Mouse (Mus musculus) midbrain, postnatal 0 days (tissue): ENCODE measurements at regions not wholly inside any gene's neighbourhood (a gene's known extent, or its start where the extent isn't known, plus 50 kb on each side); places are given as distances from the start of the nearest gene placed in this dataset.

Source experiments
- ATAC-seq: fragments of 200-750 bp; cut with Nextera tagmentation; 2 replicates; pipeline ENCODE4 v1.8.0; 2017; ENCODE audit warnings: moderate number of reproducible peaks, mild to moderate bottlenecking, moderate TSS enrichment, moderate library complexity; ENCODE audit not compliant: low FRiP score
- DNase-seq: peaks from one replicate; pipeline ENCODE4 v3.0.0-alpha.2; 2015; ENCODE audit warnings: low spot score
- H3K27ac ChIP-seq: fragments of 300-500 bp; sonication (generic); 2 replicates; pipeline ENCODE4 v1.5.1; 2014; ENCODE audit warnings: low read depth, mild to moderate bottlenecking, low read length, mixed read lengths
- H3K27me3 ChIP-seq: fragments of 300-500 bp; sonication (generic); 2 replicates; pipeline ENCODE4 v1.6.1; 2014; ENCODE audit warnings: low read length, control low read depth, mixed read lengths; ENCODE audit not compliant: insufficient read depth
- H3K36me3 ChIP-seq: fragments of 300-500 bp; sonication (generic); 2 replicates; pipeline ENCODE4 v1.6.1; 2014; ENCODE audit warnings: low read length, control low read depth, mixed read lengths; ENCODE audit not compliant: insufficient read depth
- H3K4me1 ChIP-seq: fragments of 300-500 bp; sonication (generic); 2 replicates; pipeline ENCODE4 v1.6.1; 2014; ENCODE audit warnings: mild to moderate bottlenecking, control low read depth, antibody characterized with exemption, low read length, mixed read lengths; ENCODE audit not compliant: insufficient read depth
- H3K4me2 ChIP-seq: fragments of 300-500 bp; sonication (generic); 2 replicates; pipeline ENCODE4 v1.6.1; 2014; ENCODE audit warnings: low read depth, mild to moderate bottlenecking, low read length, mixed read lengths; ENCODE audit not compliant: poor library complexity, severe bottlenecking
- H3K4me3 ChIP-seq: fragments of 300-500 bp; sonication (generic); 2 replicates; pipeline ENCODE4 v1.5.1; 2014; ENCODE audit warnings: low read depth, mild to moderate bottlenecking, low read length, moderate library complexity
- H3K9ac ChIP-seq: fragments of 300-500 bp; sonication (generic); replicated peaks from 2 replicates; pipeline ENCODE4 v1.6.1; 2014; ENCODE audit warnings: mild to moderate bottlenecking, low read length, moderate library complexity, mixed read lengths; ENCODE audit not compliant: poor library complexity, severe bottlenecking
- H3K9me3 ChIP-seq: fragments of 300-500 bp; sonication (generic); 2 replicates; pipeline ENCODE4 v1.6.1; 2016; ENCODE audit warnings: low read length, control low read depth
- CTCF ChIP-seq: IDR thresholded peaks from 2 replicates; pipeline ENCODE4 v1.5.1; 2016; ENCODE audit warnings: antibody characterized with exemption, mild to moderate bottlenecking
- WGBS: fragments of 180-500 bp; shearing (Covaris S2); extraction: QIAGEN DNeasy Blood & Tissue Kit; methylation state at CpG from one replicate; pipeline ENCODE4 v1.1.7; 2014; 5-methylcytosine and 5-hydroxymethylcytosine counted together

DNA sequence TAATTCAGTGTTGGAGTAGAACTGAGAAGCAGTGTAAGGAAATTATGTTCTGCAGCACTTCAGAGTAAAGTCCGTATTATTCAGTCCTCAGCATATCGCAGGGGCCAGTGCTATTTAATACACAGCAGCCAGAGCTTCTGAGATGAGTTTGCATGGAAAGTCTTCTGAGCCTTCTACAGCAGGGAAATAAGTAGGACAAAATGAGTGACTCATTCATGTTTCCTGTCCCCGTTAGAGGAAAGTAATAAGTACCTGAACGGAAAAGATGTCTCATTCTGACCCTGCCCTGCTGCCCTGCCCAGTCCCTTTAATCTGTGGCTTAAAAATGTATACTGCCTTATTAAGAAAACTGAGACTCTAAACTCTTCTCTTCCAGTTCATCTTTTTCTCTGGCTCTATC is 940.1 kb upstream of the Gm7489 start:
- Histone ChIP-seq H3K4me3 (no peak overlapping the region), H3K27me3 (no peaks in the 10 kb centered on the region), H3K9ac (no peak overlapping the region), H3K4me2 (no peak overlapping the region), H3K27ac (no peak overlapping the region), H3K9me3 (no peaks in the 10 kb centered on the region), H3K36me3 (no peaks in the 10 kb centered on the region), H3K4me1 (no peaks in the 10 kb centered on the region)
- WGBS: 91% methylated on average over 4 of the region's 4 CpGs
- TF ChIP-seq CTCF: no peak
- ATAC-seq: no peak
- DNase-seq: no peak

DNA sequence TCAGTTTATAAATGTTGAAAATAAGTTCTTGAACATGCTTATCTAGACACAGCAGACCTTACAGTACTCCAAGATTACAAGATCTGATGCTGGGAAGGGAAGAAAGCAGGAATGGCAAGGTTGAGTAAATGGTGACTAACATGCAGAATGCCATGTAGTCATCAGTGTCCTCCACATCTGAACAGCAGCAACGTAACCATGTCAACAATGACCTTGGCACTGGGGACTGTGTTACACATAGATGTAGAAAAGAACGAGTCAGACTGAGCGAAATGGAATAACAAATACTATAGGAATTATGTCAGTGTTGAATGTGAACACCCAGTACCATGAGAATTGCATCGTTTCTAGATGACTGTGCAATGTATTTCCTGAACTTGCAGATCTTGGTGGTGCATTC is 936.5 kb upstream of the Gm7489 start:
- no peak for ATAC-seq
- no peak for TF ChIP-seq CTCF
- H3K4me1 ChIP-seq: no peaks in the 10 kb centered on the region

DNA sequence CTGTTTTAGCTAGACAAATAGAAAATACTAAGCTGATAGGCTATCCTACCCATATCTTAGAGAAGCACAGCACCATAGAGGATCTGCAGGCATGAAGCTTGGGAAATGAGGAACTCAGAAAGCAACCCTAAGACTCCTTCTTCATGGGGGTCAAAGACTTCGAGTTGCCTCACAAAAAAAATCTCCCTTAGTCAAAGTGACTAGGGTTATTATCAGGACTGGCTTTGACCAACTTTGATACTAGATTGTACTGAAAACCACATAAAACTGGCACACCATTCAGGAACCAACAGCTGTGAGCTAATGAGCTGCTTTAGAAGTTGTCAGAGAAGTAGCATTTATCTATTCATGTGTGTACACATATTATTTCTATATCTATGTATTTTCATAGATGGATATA is 931.2 kb upstream of the Gm7489 start:
- ATAC-seq (no peak), DNase-seq (no peak)
- Histone ChIP-seq H3K27me3 (no peaks in the 10 kb centered on the region), H3K36me3 (no peaks in the 10 kb centered on the region), H3K9ac (no peak overlapping the region), H3K4me2 (no peak overlapping the region), H3K9me3 (no peaks in the 10 kb centered on the region), H3K27ac (no peak overlapping the region), H3K4me1 (no peaks in the 10 kb centered on the region), H3K4me3 (no peak overlapping the region)
- 66% methylated on average over 1 of the region's 1 CpGs for WGBS
- TF ChIP-seq CTCF: no peak

More for the DNA sequence above, 936.5 kb upstream of the Gm7489 start:
- H3K36me3 ChIP-seq: no peaks in the 10 kb centered on the region
- H3K9ac ChIP-seq: no peak overlapping the region
- H3K4me3 ChIP-seq: no peak overlapping the region
- H3K4me2 ChIP-seq: no peak overlapping the region
- DNase-seq: no peak
- H3K9me3 ChIP-seq: no peaks in the 10 kb centered on the region
- WGBS: 96% methylated on average over 4 of the region's 4 CpGs
- H3K27ac ChIP-seq: no peak overlapping the region
- no peaks in the 10 kb centered on the region for H3K27me3 ChIP-seq

DNA sequence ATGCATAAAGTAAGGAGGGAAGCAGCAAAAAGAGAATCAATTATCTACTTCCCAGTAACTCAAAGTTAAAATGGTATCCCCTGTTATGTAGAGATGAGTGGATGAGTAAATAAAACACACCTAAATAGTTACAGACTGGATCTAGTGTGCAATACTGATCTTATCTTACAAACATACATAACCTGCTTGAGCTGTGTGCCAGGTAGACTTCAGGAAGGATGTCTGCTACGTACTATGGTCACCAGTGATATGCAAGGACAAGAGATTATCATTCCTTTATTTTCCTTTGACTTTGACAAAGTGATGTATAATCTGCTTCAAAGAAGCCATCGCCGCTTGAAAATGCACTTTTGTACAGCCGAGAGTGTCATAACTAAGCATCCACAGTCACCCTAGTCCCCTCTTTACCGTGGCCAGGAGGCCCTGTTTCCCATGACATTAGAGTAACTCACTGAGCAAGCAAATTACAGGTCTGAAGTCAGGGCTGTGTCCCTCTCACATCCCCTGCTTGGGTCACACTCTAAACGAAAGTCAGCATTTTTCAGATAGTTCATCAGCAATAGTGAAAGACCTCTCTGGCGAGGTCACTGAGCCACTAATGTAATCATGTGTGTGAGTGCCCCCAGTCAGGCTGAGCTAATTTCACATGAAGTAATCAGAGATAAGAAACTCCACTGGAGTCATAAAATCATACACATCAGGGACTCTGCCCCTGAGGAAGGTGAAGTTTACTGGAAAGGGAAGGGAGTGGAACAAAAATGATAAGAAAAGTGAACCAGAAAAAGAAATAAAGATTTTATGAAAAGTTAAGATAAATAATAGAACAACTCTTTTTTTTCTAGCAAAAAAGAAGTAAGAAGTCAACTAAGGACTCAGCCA is 929.8 kb upstream of the Gm7489 start:
- TF ChIP-seq CTCF: no peak
- H3K9ac ChIP-seq: no peak overlapping the region
- no peaks in the 10 kb centered on the region for H3K27me3 ChIP-seq
- no peak overlapping the region for H3K4me3 ChIP-seq
- no peaks in the 10 kb centered on the region for H3K36me3 ChIP-seq
- no peak overlapping the region for H3K27ac ChIP-seq
- no peak for DNase-seq
- WGBS: 87% methylated on average over 7 of the region's 7 CpGs
- H3K4me1 ChIP-seq: no peaks in the 10 kb centered on the region
- no peaks in the 10 kb centered on the region for H3K9me3 ChIP-seq
- ATAC-seq: no peak
- H3K4me2 ChIP-seq: no peak overlapping the region

- Histone ChIP-seq H3K4me1 (no peaks in the 10 kb centered on the region), H3K36me3 (no peaks in the 10 kb centered on the region), H3K9ac (no peak overlapping the region), H3K27ac (no peak overlapping the region), H3K9me3 (no peaks in the 10 kb centered on the region), H3K4me2 (no peak overlapping the region), H3K4me3 (no peak overlapping the region), H3K27me3 (no peaks in the 10 kb centered on the region)
- DNase-seq: no peak
- ATAC-seq: no peak
- 87% methylated on average over 2 of the region's 2 CpGs for WGBS
- TF ChIP-seq CTCF: no peak
Observed at GRCm38 (mm10) chr15:52959711-52960110, 925.0 kb upstream of the Gm7489 start.

DNA sequence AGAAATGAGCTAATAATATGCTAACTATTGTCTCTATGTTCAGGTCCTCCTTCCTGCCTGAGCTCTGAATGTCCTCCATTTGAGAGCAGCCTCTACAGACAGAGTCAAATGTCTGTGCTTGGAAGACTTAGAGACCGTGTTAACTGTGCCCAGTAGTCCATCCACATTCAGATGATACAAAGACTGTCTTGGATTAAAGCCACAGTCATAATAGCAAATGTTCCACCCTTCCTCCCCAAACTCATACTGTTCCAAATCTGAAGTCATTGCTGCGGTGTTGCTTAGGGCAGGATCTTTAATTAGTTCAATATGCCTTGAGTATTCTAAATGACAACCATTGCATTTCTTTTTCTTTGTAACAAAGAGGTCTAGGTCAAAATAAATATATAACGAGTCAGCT is 923.2 kb upstream of the Gm7489 start:
- DNase-seq (no peak), ATAC-seq (no peak; the same call in 1 of the 2 replicates)
- H3K4me2 ChIP-seq: no peak overlapping the region
- WGBS: 67% methylated on average over 3 of the region's 3 CpGs
- H3K36me3 ChIP-seq: no peaks in the 10 kb centered on the region
- H3K4me1 ChIP-seq: no peaks in the 10 kb centered on the region
- H3K27me3 ChIP-seq: no peaks in the 10 kb centered on the region
- no peaks in the 10 kb centered on the region for H3K9me3 ChIP-seq
- no peak overlapping the region for H3K27ac ChIP-seq
- no peak overlapping the region for H3K4me3 ChIP-seq
- H3K9ac ChIP-seq: no peak overlapping the region
- no peak for TF ChIP-seq CTCF
